Mouse (Mus musculus): ENCODE measurements around the gene Hes3. TPM values are rescaled to one million over a fixed set of nuclear protein-coding genes. Genes with fewer than 3 reads are reported as not detected.

Hes3 gene
- polyA plus RNA-seq (2012; rRNA removed) = 0.09 TPM in 1 of 2 replicates, not detected in the other

DNA sequence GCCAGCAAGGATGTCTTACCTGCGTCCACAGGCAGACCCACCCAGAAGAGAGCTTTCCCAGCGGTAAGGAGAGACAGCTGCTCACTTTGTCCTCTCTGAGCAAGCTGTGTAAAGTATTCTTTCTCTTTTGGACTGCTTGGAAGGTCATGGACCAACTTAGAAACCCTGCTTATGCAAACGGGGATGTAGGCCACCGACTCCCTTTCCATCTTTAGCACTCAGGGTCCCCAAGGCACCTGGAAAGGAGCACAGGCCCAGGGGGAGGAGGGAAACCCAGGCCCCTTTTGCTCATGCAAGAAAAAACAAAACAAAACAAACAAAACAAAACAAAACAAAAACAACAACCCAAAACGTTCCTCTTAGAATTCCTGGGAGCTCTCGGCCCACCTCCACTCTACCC is at the start of gene Hes3:
TSS of gene Hes3 (minus strand) at position 101 of the 400 bp plus-strand sequence.
- Histone ChIP-seq H3K4me3 (replicated peaks; ENCODE audit: extremely low read depth, low read depth, low read length) (no peak within 1 kb of the TSS), H3K4me1 (ENCODE audit: control insufficient read depth, insufficient read depth, low read length) (peaks cover 2% of the 10 kb centered on the region; the same call in 1 of the 2 replicates)
- DNase-seq = no peak
- WGBS = 40% methylated on average over 6 of the region's 6 CpGs
- TF ChIP-seq POLR2A (IDR thresholded peaks at IDR 0.05; ENCODE audit: borderline replicate concordance, extremely low read depth, low read depth, low read length) = no peak
- TF ChIP-seq CTCF (IDR thresholded peaks at IDR 0.05; ENCODE audit: insufficient read depth, low read length) = no peak

DNA sequence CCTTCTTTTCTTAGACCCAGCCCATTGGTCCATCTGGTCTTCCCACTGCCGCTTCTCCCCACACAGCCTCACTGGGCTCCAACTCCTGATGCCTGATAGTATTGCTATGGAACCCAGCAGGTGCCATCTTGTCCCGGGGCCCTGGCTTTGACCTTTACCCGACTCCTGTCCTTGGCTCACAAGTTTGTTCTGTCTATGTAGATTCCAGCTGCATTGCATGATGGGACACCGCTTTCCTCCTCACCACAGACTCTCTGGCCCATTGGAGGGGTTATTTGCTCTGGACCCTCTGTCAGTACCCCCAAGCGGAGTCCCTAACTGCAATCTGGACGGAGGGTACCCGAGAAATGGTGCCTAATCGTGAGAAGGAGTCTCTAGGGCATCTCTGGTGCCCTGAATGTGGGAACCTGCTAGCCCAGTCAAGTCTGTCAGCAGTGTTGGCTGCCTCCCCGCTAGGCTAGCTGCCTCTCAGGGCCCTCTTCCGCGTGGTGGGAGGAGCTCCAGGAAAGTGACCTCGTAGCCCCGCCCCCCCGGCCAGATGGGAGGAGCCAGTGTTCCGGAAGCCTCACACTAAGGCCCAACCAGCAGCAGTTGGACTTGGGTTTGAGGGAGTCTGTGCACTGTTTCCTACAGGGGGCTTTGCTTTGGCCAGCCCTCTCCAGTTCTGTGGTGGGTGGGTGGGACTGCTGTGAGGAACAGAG is 49.3 kb upstream of the Hes3 start:
- TF ChIP-seq CTCF (IDR thresholded peaks at IDR 0.05; ENCODE audit: insufficient read depth, low read length) = no peak
- no peak for TF ChIP-seq POLR2A (IDR thresholded peaks at IDR 0.05; ENCODE audit: borderline replicate concordance, extremely low read depth, low read depth, low read length)
- Histone ChIP-seq H3K4me3 (replicated peaks; ENCODE audit: extremely low read depth, low read depth, low read length) (no peak overlapping the region), H3K4me1 (ENCODE audit: control insufficient read depth, insufficient read depth, low read length) (peaks cover 7% of the 10 kb centered on the region; the same call in 1 of the 2 replicates)
- no peak for DNase-seq
- 40% methylated on average over 15 of the region's 15 CpGs for WGBS

DNA sequence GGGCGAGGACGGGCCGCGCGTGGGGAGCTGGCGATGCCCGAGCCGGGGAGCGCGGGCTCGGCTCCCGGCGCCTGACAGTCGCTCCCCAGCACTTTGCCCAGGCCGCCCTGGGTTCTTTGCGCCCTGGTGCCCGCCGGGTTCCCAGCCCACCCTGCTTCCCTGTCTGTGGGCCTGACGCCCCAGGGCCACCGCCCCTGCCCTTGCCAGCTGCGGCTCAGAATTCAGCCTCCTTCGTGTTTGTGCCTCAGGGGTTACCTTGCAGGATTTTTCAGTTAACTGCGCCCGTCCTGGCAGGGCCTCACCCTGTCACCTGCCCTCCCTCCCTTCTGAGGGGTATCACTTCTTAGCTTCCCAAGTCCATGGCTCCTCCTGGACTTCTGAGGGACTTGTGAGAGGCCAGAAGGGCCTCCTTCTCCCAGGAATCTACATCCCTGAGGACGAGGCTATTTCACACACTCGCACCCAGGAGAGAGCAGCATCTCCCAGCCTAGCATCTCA is 47.9 kb upstream of the Hes3 start:
- WGBS = 3% methylated on average over 26 of the region's 26 CpGs
- TF ChIP-seq CTCF (IDR thresholded peaks at IDR 0.05; ENCODE audit: insufficient read depth, low read length) (no peak), POLR2A (IDR thresholded peaks at IDR 0.05; ENCODE audit: borderline replicate concordance, extremely low read depth, low read depth, low read length) (no peak)
- DNase-seq = no peak
- no peak overlapping the region for H3K4me3 ChIP-seq (replicated peaks; ENCODE audit: extremely low read depth, low read depth, low read length)
- no peaks in the 10 kb centered on the region for H3K4me1 ChIP-seq (ENCODE audit: control insufficient read depth, insufficient read depth, low read length)

DNA sequence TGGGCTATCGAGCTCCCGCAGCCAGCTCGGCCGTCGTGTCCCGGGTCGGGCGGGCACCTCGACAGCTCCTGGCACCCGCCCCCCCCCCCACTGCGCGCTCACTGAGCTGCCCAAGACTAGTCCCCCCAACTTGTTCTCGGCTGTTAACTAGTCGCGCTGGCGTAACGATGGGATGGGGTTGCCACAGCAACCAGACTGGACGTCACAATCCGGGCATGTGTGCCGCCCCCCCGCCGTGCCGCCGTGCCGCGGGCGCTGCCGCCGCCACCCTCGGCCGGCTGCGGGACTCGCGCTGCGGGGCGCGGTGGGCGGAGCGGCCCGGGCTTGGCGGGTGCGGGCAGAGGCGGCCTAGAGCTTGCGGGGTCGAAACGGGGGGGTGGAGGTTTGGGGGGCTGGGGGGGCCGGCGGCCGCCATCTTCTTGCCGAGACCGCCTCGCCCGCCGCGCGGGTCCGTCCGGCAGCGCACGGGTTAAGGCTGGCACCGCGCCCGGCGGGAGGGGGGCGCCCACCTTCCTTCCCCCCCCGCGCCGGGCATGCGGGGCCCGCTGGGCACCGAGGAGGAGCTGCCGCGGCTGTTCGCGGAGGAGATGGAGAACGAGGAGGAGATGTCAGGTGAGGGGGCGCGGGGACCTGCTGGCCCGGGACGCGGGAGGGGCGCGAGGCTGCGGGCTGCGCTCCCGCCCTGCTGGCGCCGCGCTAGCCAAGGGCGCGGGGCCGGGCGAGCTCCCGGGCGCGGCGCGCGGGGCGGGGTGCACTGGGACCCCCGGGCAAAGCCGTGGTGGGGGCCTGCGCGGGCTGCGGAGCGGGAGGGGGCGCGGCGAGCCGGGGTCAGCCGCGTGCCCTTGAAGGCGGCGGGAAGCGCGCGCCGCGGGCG is 47.2 kb upstream of the Hes3 start, which contains the start of gene Chd5:
TSS of gene Chd5 (plus strand) at position 233 of the 874 bp plus-strand sequence.
- TF ChIP-seq CTCF (IDR thresholded peaks at IDR 0.05; ENCODE audit: insufficient read depth, low read length) (no peak), POLR2A (IDR thresholded peaks at IDR 0.05; ENCODE audit: borderline replicate concordance, extremely low read depth, low read depth, low read length) (no peak)
- no peak for DNase-seq
- Histone ChIP-seq H3K4me3 (replicated peaks; ENCODE audit: extremely low read depth, low read depth, low read length) (no peak within 1 kb of the TSS), H3K4me1 (ENCODE audit: control insufficient read depth, insufficient read depth, low read length) (no peaks in the 10 kb centered on the region)
- WGBS = 1% methylated on average over 103 of the region's 120 CpGs

DNA sequence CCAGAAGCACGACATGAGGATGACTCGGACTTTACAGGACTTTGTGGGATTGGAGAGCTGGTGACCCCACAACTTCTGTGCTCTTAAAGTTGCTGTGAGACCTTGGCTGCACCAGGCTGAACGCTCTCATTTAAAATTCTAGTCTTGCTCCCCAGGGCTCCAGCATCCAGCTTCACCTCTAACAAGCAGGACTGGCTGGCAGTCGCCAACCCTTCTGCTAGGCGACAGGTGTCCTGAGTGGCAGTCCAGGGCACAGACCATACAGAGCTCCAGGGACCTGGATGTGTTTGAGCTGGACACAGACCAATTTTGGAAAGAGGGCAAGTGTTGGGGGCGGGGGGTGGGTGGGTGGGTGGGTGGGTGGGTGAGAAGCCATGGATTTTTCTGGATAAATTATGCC is 46.3 kb upstream of the Hes3 start:
- Histone ChIP-seq H3K4me1 (ENCODE audit: control insufficient read depth, insufficient read depth, low read length) (no peaks in the 10 kb centered on the region), H3K4me3 (replicated peaks; ENCODE audit: extremely low read depth, low read depth, low read length) (no peak overlapping the region)
- DNase-seq = no peak
- TF ChIP-seq CTCF (IDR thresholded peaks at IDR 0.05; ENCODE audit: insufficient read depth, low read length) (no peak), POLR2A (IDR thresholded peaks at IDR 0.05; ENCODE audit: borderline replicate concordance, extremely low read depth, low read depth, low read length) (no peak)
- 35% methylated on average over 6 of the region's 6 CpGs for WGBS

DNA sequence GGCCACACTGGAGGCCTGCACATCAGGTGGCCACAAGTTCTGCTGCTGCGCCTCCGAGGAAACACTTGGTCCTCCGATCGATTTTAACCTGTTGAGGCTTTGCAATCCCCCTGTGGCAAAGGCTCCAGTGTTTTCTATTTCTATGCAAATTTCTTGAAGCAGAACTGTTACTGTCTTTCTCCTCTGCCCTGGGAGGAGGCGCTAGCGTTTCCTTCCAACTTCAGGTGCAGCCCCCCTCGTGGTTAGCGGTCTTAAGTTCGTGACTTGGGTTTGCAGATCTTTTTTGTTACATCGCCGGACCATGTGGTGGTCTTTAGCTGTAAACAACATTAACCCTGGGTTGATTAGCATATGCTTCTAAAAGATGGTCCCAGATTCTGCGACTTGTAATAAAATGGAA is 42.1 kb upstream of the Hes3 start:
- Histone ChIP-seq H3K4me3 (replicated peaks; ENCODE audit: extremely low read depth, low read depth, low read length) (no peak overlapping the region), H3K4me1 (ENCODE audit: control insufficient read depth, insufficient read depth, low read length) (no peaks in the 10 kb centered on the region)
- DNase-seq = no peak
- WGBS = 94% methylated on average over 12 of the region's 12 CpGs
- TF ChIP-seq POLR2A (IDR thresholded peaks at IDR 0.05; ENCODE audit: borderline replicate concordance, extremely low read depth, low read depth, low read length) (no peak), CTCF (IDR thresholded peaks at IDR 0.05; ENCODE audit: insufficient read depth, low read length) (no peak)

DNA sequence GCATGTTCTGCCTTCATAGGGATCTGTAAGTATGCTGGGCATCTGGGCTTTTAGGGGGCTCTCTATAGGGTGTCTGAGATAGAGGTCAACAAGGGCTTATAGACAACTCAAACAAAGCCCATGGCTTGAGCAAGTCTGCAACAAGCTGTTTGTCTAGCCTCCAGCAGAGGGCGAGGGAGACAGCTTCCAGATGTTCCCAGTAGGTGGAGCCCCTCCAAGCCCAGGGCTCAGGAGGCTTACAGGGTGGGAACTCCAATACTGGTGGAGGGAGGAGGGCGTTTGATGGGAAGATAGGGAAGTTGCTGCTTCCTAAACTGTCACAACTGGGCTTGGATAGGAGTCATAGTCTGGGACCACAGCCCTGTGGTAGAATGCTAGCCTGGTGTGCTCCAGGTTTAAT is 41.5 kb upstream of the Hes3 start:
- TF ChIP-seq CTCF (IDR thresholded peaks at IDR 0.05; ENCODE audit: insufficient read depth, low read length) (peak; percentile 99), POLR2A (IDR thresholded peaks at IDR 0.05; ENCODE audit: borderline replicate concordance, extremely low read depth, low read depth, low read length) (no peak)
- WGBS = 15% methylated on average over 2 of the region's 2 CpGs
- H3K4me1 ChIP-seq (ENCODE audit: control insufficient read depth, insufficient read depth, low read length) = no peaks in the 10 kb centered on the region
- peak; percentile 54 for DNase-seq
- no peak overlapping the region for H3K4me3 ChIP-seq (replicated peaks; ENCODE audit: extremely low read depth, low read depth, low read length)

DNA sequence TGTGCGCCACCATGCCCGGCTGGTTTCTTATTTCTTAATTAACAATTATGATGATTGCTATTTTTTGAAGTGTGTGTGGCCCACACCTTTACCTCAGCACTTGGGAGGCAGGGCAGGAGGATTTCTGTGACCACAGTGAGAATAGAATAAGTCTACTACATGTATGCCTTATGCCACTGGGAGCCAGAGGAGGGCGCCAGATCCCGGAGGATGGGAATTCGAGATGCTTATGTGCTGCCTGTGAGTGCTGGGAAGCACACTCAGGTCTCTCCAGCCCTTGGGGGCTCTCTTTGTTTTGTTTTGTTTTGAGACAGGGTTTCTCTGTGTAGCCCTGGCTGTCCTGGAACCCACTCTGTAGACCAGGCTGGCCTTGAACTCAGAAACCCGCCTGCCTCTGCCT is 37.2 kb upstream of the Hes3 start:
- no peak for DNase-seq
- H3K4me3 ChIP-seq (replicated peaks; ENCODE audit: extremely low read depth, low read depth, low read length) = no peak overlapping the region
- TF ChIP-seq CTCF (IDR thresholded peaks at IDR 0.05; ENCODE audit: insufficient read depth, low read length) (peak; percentile 44), POLR2A (IDR thresholded peaks at IDR 0.05; ENCODE audit: borderline replicate concordance, extremely low read depth, low read depth, low read length) (no peak)
- WGBS = 74% methylated on average over 6 of the region's 6 CpGs
- peaks cover 8% of the 10 kb centered on the region for H3K4me1 ChIP-seq (ENCODE audit: control insufficient read depth, insufficient read depth, low read length)

DNA sequence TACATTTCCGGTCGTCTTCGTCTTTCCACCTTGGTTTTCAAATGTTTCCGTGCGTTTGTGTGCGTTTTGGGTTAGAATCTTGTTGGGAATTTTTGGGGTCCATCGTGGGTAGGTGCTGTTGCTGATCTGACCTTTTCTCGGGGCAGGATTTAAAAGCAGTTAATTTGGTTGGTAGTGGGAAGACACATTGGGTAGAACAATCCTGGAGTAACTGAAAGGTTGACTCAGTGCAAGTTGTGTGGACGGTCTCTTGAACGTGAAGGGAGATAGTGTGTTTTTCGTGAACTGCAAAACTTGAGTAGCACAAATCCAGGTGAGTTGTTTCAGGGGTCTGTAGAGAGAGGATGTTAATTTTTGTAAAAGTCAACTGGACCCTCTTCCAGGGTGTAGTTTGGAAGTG is 35.1 kb upstream of the Hes3 start:
- WGBS = 3% methylated on average over 11 of the region's 11 CpGs
- H3K4me1 ChIP-seq (ENCODE audit: control insufficient read depth, insufficient read depth, low read length) = peaks cover 8% of the 10 kb centered on the region
- H3K4me3 ChIP-seq (replicated peaks; ENCODE audit: extremely low read depth, low read depth, low read length) = peak overlapping the region; percentile 85
- TF ChIP-seq CTCF (IDR thresholded peaks at IDR 0.05; ENCODE audit: insufficient read depth, low read length) (no peak), POLR2A (IDR thresholded peaks at IDR 0.05; ENCODE audit: borderline replicate concordance, extremely low read depth, low read depth, low read length) (no peak)
- DNase-seq = no peak
